Mouse (Mus musculus) liver, adult 2 months (tissue): Measurements from ENCODE around the gene Pcif1.

Source experiments
- CTCF ChIP-seq: fragments of 200-500 bp; IDR thresholded peaks from 2 replicates; pipeline ENCODE4 v1.5.1; 2011; ENCODE audit warnings: low read depth, low read length, control low read depth
- POLR2A ChIP-seq: fragments of 200-500 bp; IDR thresholded peaks from 2 replicates; pipeline ENCODE4 v1.6.1; 2011; ENCODE audit warnings: low read length, control low read depth; ENCODE audit not compliant: insufficient read depth; ENCODE audit errors: extremely low read depth

DNA sequence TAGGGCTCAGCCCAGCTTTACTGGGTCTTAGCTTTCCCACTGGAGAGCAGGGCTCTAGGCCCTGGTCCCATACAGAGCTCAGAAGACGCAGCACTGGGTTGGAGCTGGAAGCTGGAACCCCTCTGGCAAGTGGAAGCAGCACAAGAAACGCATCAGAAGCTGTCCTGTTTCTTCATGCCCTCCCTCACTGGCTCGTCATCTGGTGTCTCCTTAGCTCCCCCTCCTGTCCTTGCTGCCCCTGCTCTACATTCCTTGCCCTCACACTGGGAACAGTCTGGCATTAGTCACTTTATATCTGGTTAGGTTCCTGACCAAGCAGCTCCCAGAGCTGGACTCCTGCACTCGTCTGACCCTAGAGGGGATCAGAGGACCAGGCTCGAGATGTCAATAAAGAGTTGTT is 14.9 kb downstream of the Pcif1 start:
- TF ChIP-seq POLR2A (no peak), CTCF (no peak)
